Mouse (Mus musculus) midbrain, embryonic 10.5 days (tissue): ENCODE results near the gene Myt1. TPM values are rescaled to one million over a fixed set of nuclear protein-coding genes. Genes with fewer than 3 reads are reported as not detected.

Experiments
- polyA plus RNA-seq: library from polyadenylated mRNA; unstranded; fragments of >200 nt; fragmentation: Nextera tagmentation; extraction: Ambion mirVana; gene quantifications from 2 replicates; pipeline ENCODE4 v1.2.1, GENCODE M21; 2016

Myt1 gene
- polyA plus RNA-seq, 1 experiment from 2014 or later: 14.3 TPM

Other genes starting within 250 kb of the Myt1 start
- 95.6 and 110 TPM in 2 replicates for gene Dnajc5, start 242.8 kb upstream of the Myt1 start, polyA plus RNA-seq
- 49.8 and 59.3 TPM in 2 replicates for gene Uckl1, start 178.4 kb upstream of the Myt1 start, polyA plus RNA-seq
- gene Prpf6, start 171.5 kb upstream of the Myt1 start, polyA plus RNA-seq: 82.0 and 85.4 TPM in 2 replicates
- gene Zfp512b, start 170.5 kb upstream of the Myt1 start, polyA plus RNA-seq: 34.6 and 48.0 TPM in 2 replicates
- 36.4 and 56.1 TPM in 2 replicates for gene Samd10, start 164.1 kb upstream of the Myt1 start, polyA plus RNA-seq
- gene Gm29797, start 106.3 kb upstream of the Myt1 start, polyA plus RNA-seq: 0.19 and 0.32 TPM in 2 replicates
- gene Sox18, start 91.7 kb upstream of the Myt1 start, polyA plus RNA-seq: 17.6 and 18.8 TPM in 2 replicates
- 14.5 and 18.0 TPM in 2 replicates for gene Tcea2, start 83.0 kb upstream of the Myt1 start, polyA plus RNA-seq
- gene Rgs19, start 69.4 kb upstream of the Myt1 start, polyA plus RNA-seq: 74.5 and 81.1 TPM in 2 replicates
- gene Lkaaear1, start 64.9 kb upstream of the Myt1 start, polyA plus RNA-seq: not detected in 2 replicates
- 6.4 and 14.5 TPM in 2 replicates for gene Oprl1, start 48.3 kb upstream of the Myt1 start, polyA plus RNA-seq
- 24.8 and 29.7 TPM in 2 replicates for gene Pcmtd2, start 74.5 kb downstream of the Myt1 start, polyA plus RNA-seq
- 106 TPM in 2 replicates for gene Polr3k, start 101.0 kb downstream of the Myt1 start, polyA plus RNA-seq
- not detected in 2 replicates for gene Gm14496, start 227.8 kb downstream of the Myt1 start, polyA plus RNA-seq